Mouse (Mus musculus): ENCODE measurements at regions not wholly inside any gene's neighbourhood (a gene's known extent, or its start where the extent isn't known, plus 50 kb on each side); places are given as distances from the start of the nearest gene placed in this dataset.
A peak's percentile ranks its signal among the peaks of the same experiment; 100 is the strongest.

DNA sequence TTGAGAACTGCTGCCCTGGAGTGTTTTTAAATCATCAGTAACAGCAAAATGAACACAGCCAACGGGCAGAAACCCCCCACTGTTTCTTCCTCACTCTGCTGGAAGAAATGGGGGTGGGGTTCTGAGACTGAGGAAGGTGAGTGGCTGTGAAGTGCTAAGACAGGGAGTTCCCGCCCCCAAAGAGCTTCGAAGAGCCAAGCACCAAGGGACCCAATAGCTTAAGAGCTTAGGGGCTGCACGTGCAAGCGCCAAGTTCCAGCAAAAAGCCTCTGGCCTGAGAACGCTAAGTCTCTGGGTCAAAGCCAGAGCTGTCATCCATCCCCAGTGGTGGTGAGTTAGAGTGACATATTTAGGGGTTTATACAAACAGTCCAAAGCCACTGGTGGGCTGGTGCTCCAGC, 55.1 kb upstream of the Pcbd1 start:
- DNase-seq = no peak

DNA sequence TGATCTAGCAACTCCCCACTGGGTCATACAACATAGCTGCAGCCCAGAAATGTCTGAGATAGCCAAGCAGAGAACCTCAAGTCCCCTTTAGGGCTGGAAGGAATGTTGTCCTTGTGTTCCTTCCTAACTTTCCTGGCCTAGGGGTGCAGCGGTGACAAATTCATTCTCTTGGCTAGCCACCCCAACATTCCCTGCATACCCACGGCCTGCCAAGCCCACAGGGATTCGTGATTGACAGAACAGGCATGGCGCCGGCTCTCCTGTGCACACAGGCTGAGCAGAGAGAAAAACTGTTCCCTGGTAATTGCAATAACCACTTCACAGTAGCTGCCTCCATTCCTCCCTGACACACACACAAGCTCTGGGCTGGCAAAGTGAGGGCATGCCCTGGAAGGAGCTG, 60.5 kb upstream of the Pcbd1 start:
- no peak for DNase-seq

DNA sequence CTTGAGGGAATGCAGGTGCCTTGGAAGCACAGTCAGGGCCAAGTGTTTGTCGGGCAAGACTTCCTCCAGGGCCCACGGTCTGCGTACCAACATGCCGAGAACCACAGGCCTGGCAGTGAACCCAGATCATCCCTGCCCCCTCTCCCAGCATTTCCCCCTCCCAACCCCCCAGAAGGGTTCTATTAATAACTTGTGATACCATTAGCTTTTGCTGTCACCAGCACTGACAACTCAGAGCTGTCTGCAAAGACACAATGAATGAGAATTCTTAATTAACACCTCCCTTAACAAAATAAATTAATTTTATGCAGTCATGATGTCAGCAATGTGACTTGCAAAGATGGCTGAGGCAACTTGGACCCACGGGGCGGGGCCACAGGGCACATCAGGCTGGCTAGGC, 61.9 kb upstream of the Pcbd1 start:
- no peak for DNase-seq

DNA sequence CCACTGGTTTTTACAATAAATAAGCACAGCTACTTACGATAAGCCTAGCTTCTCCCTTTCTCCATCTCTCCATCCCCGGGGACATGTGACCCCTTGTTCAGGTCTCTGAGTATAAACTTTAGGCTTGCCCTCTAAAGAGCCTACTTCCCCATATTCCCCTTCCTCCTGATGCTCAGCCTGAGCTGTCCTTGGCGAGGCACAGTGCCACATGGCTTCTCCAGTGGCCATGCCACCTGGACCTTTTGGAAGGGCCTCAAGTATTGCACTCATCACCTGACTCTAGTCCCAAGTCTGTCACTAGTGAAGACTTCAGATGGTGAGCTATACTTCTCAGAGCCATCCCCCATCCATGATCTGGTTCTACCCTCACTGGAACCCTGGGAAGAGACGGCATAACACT, 64.1 kb upstream of the Pcbd1 start:
- DNase-seq = no peak

DNA sequence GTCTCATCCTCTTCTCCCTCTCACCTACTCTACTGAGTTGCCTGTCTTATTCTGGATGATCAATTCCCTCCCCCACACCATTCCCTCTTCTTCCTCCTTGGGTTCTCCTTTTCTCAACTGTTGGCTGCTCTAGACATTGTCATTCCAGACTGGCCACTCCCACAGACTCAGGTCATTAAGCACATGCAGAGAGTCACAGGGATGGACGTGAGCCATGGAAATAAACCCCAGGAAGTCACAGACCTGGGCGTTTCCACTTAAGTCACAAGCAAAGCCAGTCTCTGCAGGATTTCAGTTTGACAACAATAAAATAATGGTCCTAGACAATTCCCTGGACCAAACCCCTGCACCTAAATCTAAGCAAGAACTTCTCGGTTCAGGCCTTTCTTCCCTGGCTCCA, 65.0 kb upstream of the Pcbd1 start:
- no peak for DNase-seq

DNA sequence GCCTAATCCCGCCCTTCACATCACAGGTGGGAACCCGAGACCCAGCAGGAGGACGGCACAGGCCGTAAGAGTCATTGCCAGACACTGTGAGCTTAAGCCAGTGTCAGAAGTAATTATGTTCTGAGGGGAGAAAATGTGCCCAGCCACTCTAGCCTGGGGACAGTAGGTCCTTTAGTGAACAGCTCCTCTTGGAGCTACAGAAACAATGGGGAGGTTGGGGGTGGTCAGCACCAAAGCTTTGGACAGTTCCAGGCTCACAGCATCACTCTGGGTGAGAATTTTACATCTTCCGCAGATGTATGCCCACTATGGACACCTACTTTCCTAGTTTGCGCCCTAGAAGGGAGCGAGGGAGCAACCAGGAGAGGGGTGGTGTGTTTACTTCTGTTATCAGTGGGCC, 65.7 kb upstream of the Pcbd1 start:
- no peak for DNase-seq

DNA sequence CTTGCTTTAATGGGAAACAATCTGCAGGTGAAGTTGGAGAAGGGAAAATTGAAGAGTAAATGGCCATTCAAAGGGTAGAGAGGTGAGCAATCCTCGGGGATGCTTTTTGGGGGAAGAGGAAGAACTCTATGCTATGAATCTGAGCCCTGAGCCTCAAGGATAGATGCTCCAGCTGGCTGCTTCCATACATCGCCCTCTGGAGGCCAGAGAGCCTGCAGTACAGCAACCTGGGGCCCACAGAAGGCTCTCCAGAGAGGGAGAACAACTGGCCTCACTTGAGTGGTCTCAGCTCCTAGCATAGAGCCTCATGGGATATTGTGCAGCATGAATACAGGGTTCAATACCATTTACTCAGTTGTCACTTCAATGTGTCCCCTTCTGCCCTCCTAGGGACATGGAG, 69.6 kb upstream of the Pcbd1 start:
- no peak for DNase-seq

DNA sequence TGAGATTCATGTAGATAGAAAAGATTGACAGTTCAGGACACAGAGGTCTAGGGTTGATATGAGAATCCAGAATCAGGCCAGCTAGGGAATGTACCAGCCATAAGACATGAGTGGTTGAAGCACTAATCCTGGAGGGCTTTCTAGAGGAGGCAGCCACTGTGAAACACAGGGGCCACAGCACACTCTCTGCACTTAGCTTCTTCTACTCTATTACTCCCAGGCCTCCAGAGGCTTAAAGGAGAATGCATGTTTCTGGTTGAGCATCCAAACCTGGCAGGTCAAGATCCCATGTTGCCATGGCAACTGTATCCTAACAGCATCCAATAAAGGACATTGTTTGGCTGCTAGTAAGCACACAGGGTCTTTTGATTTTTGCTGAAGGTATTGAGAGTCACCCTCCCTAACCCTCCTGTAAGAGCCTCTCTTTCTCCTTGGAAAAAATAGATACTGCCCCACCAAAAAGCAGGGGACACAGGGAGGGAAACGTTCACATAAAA, 76.9 kb upstream of the Pcbd1 start:
- DNase-seq = no peak

DNA sequence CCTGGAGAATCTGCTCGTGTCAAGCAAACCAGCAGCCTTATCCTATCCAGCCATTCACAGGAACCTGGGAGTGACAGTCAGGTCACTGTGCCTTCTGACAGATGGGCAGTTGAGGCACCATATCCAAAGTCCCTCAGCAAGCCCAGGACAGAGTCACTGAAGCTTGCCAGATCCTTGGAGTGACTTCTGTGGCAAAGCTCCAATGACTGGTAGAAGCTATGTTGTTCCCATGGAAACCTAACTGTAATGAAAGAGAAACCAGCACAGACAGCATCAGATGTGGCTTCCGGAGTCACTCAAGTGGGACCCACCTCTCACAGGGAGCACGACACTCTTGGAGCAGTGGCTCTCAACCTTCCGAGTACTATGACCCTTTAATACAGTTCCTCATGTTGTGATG, 78.4 kb upstream of the Pcbd1 start:
- DNase-seq = no peak

DNA sequence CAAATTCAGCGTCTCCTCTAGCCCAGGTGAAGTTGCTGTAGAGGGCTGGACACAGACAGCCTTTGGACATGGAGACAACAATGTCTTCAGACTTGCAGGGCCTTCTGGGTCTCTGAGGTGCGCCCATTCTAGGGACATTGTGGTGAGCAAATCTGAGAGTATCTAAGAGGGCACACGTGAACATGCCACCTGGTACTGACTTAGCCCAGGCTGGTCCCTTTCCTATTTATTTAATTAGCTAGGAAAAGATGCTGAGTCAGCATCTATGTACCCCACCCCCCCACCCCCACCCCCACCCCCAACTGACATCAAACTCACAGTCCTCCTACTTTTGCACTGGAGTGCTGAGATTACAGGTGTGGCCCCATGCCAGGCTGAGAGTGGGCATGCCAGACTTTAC, 81.7 kb upstream of the Pcbd1 start:
- DNase-seq = no peak

DNA sequence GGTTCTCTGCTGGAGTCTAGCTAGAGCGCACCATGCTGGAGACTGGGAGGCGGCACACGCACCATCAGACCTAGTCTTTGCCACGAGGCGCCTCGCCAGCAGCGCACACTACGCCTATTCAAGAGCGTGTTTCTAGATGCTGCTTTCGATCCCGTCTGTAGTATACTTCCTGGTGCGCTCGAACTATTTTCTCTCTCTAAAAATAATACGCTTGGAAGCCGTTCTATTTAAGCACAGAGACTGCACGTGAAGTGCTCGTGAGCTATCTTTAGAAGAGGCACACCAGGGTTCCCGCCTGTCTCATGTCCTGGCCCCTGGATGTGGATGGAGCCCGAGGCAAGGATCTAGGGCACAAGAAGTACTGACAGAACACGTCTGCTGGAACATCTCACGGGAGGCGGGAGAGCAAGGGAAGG, 87.4 kb upstream of the Pcbd1 start:
- no peak for DNase-seq

DNA sequence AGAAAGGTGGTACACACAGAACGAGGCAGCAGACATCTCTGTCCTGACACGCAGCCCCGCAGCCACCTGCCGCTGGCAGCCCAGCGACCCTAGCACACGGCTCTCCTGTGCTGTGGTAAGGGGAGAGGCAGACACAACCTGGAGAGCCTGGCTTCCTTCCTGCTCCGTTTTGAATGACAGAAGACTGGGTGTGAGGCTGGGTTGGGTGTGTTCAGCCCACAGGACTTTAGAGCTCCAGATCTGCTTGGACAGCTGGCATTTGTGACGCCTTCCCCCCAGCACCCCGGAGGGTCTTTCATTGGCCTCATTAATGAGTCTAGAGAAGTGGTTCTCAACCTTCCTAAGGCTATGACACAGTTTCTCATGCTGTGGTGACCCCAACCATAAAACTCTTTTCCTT, 91.7 kb upstream of the Pcbd1 start:
- DNase-seq = no peak

DNA sequence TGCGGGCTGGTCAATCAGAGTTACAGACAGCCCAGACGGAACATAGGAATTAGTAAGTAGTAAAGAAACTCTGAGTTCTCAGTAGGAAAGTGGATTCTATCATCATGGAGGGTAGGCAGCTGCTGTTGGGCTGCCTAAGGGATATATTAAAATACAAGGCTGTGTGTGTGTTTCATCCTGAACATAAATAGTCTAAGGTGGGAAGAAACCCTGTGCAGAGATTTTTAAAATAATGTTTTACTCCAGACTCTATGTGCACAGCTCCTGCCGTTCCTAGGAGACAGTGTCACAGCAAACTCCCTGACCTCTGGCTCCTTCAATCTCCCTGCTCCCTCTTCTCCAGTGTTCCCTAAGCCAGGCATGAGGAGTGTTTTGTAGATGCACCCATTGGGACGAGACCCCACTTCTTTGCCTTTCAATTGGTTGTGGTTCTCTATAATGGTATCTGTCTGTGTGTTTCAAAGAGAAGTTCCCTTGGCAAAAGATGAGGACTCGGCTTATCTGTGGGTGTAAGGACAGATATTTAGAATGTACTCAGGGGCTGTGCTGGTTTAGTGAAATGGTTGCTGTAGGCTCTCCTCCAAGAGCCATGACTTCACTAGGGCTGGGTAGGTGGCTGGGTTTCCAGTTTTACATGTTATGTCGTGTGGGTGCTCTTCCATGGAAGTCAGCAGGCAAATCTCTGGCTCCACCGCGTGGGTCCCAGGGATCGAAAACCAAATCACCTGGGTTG, 93.1 kb upstream of the Pcbd1 start:
- no peak for DNase-seq

DNA sequence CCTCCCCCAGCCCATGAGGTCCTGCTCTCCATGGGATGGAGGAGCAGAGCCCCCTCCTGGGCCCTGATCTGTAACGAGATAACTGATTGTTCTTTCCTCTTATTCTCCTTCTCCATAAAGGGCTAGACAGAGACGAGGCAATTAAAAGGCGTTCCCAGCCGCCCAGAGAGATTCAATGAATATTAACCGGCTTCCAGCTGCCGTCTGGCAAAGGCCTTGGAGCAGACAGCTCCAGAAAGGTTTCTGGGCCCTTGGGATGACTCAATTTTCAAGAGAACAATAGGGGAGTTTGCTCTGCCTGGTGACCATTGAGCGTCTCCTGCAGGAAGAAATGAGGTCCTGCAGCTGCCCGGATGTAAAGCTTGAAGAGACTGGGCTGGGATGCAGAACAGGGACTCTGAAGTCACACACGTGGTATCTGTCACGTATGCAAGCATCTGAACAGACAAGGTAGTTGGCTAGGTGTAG, 104.0 kb upstream of the Pcbd1 start:
- no peak for DNase-seq

DNA sequence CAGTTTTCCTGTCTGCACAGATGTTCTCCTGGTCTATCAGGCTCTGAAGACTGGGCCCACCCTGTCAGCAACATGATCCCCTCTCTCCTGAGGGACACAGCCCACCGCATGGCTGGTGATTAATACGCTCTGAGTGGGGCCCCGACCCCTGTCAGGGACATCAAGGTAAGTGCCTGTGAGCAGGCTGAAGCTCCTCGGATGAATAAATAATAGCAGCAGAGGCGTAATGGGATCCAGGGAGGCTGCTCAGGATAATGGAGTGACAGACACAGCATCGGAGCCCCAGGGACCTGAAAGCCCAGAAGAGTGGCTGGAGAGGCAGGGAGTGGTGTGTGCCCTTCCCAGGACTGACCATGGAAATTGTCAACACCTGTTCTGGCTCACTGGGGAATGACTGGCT, 107.4 kb upstream of the Pcbd1 start:
- DNase-seq = no peak

DNA sequence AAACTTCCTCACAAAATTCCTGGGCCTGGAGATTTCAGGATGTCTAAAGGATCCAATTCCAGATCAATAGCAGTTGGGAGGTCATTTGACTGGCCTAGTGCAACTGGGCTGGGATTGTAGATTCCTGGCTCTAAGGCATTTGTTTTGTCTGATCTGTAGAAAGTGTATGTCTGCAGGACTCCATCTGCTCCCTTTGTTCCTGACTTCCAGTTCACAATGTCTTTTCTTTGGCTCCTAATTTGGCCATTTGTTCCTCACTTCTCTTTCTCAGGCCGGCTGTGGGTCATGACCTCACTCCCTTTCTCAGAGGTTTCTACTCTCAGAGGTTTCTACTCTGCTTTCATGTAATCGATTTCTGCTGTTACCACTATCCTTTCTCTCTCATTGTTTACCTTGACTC, 115.5 kb upstream of the Pcbd1 start:
- DNase-seq = no peak

DNA sequence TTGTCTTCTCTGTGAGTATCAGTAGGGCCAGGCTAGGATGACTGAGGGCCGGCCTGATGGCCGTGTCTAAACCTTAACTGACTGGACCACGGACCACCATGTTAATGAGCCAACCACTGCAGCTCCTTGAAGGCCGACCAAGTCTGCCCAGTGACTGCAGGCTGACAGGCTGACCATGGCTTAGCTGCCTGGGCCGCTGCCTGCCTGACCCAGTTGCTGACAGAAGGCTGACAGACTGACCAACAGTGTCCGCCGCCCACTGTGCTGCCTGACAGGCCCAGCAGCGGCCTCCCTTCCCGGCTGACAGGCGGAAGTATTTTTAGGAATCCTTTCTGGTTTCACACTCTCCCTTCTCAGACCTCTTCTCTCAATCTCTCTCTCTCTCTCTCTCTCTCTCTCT, 124.3 kb upstream of the Pcbd1 start:
- no peak for DNase-seq

DNA sequence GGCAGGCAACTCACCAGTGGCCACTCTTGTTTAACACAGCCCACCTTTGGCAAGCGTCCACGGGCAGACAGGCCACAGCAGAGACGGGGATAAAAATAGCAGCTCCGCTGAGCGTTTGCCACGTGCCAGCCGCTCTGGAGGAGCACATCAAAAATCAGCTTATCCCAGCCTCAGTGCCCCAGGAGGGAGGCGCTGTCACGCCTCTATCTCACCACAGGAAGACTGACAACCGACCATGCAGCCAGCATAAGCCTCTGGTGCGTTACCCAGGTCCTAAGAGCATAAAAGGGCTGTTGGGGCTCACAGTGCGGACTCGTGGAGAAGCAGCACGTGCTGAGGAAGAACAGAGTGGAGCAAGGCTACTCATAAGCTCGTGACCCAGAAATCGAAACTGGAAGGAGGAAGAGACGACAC, 126.4 kb upstream of the Unc5b start:
- DNase-seq = peak in 1 of 2 experiments; percentile 5

DNA sequence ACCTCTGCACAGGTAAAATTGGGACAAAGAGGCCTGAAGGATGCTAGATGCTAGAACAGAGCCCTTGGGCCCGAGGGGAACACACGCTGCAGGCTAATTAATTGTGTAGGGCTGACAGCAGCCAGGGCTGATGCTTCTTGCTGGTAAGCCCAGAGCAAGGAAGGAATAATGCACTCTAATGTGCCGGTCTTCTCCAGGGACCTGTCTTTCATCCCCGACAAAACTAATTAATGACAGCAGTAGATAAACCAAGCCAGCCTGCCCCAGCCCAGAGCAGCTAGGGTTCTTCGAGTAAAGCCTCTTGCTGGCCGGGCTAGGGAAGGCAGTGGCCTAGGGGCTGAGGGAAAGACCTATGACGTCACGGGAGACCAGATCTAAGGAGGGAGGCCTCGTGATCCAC, 124.1 kb upstream of the Unc5b start:
- DNase-seq = no peak

DNA sequence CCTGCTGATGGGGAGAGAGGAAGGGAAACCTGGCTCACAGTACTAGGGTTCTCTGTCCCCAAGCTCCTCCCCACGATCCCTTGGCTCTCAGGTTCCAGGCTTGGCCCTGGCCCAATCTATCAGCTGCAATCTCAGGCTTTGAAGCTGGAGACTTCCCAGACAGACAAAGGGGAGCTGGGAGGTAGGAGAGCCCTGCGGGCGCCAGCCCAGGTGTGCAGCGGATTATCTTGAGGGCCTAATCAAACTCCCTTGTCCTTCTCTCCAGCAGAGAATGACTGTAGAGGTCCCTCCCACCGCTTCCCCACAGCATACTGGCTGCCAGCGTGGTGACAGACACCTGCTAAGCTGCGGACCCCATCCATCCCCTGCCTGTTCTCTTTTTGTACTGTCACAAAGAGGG, 121.1 kb upstream of the Unc5b start:
- no peak for DNase-seq

DNA sequence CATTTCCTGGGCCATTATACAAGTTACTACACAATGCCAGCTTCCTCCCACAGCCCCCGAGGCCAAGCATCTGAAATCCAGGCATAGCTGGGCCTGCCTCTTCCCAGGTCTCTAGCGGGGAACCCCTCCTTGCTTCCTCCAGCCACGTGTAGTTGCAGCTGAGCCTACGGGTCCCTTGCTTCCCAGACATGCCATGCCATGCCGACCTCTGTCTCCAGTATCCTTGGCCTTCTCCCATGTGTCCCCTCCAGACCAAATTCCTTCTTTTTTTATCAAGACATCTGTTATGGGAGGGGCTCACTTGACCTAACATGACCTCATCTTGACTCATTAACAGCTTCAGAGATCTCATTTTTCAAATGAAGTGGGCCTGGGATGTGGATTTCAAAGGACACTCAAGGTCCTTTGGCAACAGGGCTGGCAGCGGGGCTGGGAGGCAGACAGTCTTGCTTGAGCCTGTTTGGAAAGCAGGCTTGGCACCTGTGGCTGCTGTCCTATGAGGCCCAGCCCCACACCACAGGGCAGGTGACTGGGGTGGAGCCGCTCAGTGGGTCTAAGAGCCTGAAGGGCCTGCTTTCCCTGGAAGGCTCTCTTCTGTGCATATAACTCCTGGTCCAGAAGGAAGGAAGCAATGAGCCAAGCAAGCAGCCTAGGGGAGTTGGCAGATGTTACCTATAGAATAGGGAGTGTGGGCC, 117.7 kb upstream of the Unc5b start:
- DNase-seq = no peak

DNA sequence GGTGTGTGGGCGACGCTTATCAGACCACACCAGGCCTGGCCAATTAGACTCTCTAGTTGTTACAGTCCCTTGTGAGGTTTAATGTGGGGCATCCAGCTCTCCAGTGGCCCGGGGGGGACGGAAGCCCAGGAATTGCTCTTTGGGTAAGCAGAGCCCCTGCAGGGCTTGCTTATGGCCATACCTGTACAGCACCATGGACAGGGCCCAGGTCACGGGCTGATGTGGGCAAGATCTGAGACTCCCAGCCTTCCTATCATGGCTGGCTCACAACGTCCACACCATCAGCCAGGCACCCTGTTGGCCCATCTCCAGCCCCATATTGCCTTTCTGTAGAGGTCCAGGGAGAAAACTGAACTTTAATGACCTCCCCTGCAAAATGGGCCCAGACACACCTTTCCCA, 111.7 kb upstream of the Unc5b start:
- no peak for DNase-seq

DNA sequence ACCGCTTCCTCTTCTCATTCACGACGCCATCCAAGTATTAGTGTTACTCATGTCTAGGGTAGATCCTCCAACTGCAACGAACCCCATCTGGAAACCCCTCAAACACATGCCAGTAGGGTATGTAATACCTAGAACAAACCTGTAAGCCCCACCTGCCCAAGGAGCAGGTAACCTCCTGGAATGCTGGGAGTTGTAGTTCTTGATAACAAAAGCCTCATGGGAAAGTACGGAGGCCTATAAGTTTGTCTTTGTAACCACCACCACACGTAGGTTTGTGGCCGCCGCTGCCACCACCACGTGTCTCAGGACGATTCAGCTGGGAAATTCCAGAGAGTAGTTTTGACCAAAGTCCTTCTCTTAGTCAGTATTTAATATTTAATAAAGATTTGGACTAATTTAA, 107.4 kb upstream of the Unc5b start:
- no peak for DNase-seq

DNA sequence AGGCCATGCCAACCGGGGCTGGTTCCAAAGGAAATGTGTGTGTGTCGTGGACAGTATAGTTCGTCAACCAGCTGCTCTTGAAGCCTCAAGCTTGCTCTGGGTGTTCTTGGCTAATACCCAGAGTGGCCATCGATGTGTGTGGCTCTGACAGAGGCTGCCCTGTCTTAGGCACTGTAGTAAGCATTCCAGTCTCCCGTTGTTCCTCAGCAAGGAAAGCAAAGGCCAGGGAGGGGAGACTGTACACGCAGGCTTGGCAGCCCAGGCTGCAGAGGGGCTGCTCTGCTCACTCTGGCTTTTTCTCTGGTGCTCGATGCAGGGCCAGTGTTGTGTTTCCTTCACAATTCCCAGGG, 106.1 kb upstream of the Unc5b start:
- DNase-seq = no peak

All from spleen, adult 18-20 months (tissue).